Mouse (Mus musculus) thymus, postnatal 36 days (tissue): Measurements from ENCODE around the gene Trappc4.
"Not testable (repeated sequence)": the region's sequence is repeated elsewhere in the genome, so short reads cannot be mapped to it uniquely, and the experiment has no call there.

Experiments
- DNase-seq, 2 experiments: peaks; one replicate each; pipeline ENCODE4 v3.0.0; 2022; ENCODE audit warnings: mixed read lengths in 2 of 2

The Trappc4 gene

DNA sequence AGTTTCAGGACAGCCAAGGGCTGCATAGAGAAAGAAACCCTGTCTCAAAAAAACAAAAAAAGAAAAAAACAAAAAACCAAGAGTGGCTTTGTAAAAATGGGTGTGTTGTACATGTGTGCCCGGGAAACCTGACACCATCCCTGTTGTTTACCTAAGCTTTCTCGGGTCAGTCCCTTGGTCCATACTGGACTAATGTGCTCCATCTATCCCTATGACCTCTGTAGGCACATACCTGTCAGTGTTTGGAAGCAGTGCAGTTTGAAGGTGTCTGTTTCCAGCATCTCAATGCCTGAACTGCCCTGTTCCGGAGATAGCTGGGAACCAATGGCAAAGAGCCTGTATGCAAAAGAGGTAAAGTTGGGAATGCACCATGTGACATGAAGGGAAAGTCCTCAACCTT, 2.4 kb downstream of the Trappc4 start:
- DNase-seq = no peak

DNA sequence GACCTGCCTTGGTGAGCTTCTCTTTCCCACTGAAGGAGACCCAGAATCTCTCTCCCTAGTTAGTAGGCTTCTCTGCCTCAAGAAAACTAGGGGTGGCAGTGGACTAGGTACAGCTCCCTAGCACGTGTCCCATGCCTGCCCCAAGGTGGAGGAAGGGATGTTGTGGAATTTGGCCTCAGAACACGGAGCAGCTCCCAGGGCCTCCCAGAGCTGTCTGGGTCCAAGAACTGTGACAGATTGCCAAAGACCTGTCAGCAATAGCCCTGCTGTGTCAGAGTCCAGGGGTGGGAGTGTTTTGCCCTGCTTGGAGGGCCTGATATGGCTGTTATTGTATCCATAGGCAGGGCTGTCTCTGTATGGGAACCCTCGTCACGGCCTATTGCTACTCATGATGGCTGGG, 6.3 kb downstream of the Trappc4 start:
- DNase-seq = no peak

DNA sequence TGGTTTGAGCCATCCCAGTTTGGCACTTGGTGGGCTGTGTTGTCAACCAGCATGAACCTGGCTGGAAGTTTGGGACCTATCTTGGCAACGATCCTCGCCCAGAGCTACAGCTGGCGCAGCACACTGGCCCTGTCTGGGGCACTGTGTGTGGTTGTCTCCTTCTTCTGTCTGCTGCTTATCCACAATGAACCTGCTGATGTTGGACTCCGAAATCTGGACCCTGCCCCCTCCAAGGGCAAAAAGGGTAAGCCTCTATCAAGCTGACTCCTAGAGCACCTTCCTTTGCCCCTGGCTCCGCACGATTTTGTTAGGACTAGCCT, 7.6 kb downstream of the Trappc4 start:
- DNase-seq = no peak

DNA sequence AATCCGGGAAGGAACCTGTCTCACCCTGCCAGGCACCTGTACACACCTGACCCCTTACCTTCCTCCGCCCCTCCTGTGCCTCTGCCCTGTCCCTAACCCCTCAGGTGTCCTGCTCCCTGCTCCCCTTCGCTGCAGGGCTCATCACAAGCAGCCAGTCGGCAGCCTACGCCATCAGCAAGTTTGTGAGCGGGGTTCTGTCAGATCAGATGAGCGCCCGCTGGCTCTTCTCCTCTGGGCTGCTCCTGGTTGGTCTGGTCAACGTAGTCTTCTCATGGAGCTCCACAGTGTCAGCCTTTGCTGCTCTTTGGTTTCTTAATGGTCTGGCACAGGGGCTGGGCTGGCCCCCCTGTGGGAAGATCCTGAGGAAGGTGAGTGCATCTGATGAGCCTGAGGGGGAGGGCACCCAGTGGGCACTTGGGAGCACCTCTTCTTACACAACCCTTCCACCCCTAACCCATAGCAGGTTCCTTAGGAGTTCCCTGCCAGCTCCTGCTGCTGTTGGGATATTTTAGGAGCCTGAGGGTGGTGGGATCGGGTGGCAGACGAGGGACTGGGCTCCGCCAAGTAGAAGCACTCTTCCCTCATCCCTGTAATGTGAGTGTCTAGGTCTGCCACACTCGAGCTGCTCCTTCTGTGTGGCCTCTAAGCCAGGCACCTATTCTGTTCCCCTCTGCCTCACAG, 8.1 kb downstream of the Trappc4 start:
- no peak for DNase-seq

DNA sequence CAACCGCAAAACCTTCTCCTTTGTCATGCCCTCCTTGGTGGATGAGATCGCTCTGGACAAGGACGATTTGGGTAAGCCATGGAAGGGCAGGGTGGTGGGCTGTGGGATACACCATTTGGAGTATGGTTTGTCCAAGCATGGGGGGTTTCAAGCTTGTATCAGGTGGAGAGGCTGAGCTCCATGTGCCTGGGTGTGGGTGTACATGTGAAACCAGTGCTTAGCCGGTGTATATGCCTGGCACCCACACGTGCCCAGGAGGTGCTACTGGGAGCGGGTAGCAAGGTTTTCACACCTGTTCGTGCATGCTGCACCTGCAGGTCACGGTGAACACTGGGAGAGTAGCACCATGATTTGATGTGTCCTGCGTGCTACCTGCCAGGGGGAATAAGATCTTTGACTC, 8.8 kb downstream of the Trappc4 start:
- no peak for DNase-seq

DNA sequence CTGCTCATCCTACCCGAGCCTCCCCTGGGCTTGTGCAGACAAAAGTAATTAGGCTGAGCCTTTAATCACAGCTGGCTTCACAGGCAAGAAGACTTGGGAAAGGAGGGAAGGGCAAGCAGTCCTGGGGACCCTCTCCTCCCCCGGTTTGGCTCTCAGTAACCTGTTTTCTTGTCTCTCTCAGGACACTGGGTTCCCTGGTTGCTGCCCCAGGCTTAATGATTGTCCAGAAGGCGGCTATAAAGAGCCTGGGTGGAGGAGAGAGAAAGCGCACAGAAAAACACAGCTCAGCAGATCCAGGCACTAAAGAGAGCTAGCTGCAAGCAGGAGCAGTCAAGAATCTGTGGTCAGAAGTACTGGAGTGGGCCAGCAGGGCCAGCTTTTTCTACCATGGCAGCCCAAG, 9.3 kb downstream of the Trappc4 start:
- DNase-seq = no peak

DNA sequence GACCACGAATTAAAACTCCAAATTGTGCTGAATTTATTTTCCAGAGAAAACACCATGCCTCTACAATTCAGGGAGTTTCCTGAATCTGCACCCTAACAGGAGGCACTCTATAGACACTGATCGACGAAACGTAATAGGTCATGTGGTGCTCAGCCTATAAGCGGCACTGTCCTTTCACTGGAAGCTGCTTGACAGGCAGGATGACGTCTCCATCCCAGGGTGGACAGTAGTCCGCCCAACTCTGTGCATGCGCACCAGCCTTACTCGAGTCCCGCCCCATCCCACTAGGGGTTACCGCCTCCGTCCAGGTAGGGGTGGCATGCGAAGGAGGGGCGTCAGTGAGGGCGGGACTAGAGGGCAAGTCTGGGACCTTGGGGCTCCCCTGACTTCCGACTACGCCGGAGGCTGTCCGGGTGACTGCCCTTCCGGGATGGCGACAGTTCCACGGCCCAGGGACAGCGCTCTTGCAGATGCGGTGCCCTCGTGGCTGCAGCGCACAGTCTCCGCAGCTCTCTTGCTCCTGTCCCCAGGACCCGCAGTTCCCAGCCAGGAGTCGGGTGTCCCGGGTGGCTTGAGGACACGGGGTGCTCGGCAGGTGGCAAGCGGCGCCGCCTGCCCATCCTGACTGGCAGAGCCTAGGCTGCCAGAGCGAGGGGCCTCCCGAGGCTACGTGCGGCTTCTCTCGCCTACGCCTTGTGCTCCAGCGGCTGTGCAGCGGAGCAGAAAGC, 10.6 kb downstream of the Trappc4 start, which contains the start of gene Slc37a4:
Gene Slc37a4, plus strand, starts transcription at position 169 of the 728 bp plus-strand sequence.
- peak; percentile 84 to 90 for DNase-seq

DNA sequence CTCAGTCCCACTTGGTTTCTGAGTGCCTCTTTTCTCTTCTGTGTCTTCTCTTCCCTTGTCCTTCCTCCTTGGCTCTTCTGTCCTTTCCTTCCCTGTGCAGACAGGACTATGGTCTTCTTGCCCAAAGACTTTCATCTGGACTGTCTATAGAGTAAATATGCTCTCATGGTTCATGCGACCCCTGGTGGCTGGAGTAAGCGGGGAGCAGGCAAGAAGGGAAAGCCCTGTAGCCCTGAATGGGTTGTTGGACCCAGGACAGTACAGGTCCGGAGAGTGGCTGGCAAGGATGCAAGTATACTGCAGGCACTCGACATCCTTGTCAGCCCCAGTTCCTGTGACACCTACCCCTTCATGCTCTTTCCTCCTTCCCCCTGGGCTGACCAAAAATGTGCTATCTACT, 15.9 kb downstream of the Trappc4 start:
- peak; percentile 60 to 66 for DNase-seq

DNA sequence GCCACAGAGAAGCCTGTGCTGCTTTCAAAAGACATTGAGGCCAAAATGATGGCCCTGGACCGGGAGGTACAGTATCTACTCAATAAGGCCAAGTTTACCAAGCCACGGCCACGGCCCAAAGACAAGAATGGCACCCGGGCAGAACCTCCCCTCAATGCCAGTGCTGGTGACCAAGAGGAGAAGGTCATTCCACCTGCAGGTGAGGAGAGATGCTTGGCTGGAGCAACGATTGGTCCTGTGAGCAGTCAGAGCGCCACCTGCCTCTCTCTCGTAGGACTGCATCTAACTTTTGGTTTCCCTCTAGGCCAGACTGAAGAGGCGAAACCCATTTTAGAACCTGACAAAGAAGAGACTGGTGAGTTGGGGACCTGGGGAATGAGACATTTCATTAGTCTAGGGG, 18.1 kb downstream of the Trappc4 start:
- peak; percentile 55 to 56 for DNase-seq

DNA sequence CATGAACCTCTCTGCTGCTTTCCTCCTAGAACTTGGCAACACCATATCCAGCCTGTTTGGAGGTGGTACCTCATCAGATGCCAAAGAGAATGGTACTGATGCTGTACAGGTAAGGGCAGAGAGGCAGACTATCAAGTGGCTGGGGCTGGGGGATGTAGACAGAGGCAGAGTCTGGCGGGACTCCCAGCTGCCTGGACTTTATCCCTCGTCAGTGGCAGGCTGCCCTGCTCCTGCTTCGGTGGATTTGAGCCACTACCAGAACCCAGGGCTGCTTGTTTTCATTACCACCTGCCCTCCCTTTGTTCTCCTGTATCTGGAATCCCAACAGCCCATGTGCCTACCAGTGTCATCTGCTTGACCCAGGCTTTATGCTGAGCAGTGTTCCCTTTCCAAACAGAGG, 20.2 kb downstream of the Trappc4 start:
- DNase-seq = no peak

DNA sequence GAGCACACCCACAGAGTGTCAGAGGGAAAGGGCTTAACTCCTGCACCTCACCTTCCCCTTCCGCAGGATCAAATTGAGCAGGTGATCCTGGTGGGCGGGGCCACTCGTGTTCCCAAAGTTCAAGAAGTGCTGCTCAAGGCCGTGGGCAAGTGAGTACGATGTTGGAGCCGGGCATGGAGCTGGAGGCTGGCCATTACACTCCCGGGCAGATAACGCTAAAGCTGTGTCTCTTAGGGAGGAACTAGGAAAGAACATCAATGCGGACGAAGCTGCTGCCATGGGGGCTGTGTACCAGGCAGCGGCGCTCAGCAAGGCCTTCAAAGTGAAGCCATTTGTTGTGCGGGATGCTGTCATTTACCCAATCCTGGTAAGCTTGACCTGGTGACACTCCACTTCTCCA, 22.8 kb downstream of the Trappc4 start:
- DNase-seq = no peak

DNA sequence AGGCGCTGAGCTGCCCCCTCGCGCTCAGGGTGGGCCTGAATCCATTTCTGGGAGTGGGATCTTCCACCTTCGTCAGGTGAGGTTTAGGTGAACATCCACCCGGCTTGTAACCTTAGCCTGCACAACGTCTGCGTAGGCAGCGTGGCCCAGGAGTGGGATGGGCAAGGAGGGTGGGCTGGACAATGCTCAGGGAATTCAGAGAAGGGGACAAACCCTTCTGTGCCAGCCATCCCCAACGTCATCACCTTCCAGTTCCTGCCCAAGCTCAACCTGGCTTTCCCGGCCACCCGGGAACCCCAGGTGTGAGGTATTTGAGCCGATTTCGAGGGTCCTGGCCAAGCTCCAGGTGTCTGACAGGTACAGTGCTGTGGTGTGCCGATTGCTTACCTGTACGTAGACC, 27.5 kb downstream of the Trappc4 start:
- no peak for DNase-seq

DNA sequence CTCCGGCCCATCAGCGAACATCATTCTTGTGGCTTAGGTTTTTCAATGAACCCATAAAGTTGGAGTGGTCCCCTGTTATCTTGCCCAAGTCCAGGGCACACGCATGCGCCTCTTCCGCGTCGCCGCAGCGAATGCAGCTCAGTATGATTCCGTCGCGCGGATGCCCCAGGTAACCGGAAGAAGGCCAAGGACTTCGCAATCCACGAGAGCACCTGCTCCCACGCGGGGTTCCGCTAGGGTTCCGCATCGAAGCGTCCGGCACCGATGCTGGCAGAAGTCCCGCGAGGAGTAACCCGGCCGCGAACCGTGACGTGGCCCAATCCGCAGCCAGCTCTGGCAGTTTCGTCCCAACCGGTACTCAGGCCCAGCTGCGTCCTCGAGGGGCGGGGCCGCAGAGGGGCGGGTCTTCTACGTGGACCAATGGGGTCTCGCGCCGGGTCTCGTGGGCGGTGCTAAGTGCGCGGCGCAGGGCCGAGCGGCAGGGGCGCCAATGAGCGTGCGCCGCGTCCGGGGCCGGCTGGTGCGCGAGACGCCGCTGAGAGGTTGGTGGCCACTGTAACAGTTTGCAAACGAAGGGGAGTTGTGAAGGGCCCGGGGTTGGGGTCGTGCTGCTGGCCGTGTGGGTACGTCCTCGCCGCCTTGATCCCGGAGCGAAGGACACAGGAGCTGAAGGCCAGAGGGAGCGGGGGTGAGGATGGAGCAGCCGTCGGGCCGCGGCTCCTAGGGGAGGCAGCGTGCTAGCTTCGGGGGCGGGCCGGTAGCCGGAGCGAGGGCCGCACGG, 28.2 kb downstream of the Trappc4 start, which contains the start of gene Hyou1:
Gene Hyou1, plus strand, starts transcription at position 437 of the 781 bp plus-strand sequence.
- peak; percentile 99 for DNase-seq

DNA sequence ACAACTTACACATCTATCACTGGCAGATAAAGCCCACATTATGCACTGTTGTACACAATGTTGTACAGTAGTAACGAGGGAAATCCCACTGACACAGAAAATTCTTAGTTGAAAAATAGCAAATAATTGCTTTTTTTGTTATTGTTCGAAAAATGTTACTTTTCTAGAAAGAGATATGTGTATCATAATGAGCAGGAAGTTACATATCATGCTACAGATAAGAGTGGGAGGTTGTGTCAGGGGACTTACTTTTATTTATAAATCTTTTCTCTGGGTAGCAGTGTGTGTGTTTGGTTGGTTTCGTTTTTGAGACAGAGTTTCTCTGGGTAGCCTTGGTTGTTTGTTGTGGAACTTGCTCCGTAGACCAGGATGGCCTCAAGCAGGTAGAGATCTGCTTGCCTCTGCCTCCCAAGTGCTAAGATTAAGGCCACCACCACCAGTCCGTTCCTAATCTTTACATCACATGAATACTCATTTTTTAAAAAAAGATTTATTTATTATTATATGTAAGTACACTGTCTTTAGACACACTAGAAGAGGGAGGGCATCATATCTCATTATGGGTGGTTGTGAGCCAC, 29.2 kb downstream of the Trappc4 start:
- no peak for DNase-seq

DNA sequence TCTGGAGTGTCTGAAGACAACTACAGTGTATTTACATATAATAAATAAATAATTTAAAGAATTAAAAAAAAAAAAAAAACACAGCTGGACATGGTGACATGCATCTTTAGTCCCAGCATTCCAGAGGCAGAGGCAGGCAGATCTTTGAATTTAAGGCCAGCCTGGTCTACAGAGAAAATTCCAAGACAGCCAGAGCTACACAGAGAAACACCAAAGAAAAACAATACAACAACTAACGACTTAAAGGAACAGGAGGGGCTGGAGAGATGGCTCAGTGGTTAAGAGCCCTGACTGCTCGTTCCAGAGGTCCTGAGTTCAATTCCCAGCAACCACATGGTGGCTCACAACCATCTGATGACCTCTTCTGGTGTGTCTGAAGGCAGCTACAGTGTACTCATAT, 30.1 kb downstream of the Trappc4 start:
- DNase-seq = not testable (repeated sequence)

DNA sequence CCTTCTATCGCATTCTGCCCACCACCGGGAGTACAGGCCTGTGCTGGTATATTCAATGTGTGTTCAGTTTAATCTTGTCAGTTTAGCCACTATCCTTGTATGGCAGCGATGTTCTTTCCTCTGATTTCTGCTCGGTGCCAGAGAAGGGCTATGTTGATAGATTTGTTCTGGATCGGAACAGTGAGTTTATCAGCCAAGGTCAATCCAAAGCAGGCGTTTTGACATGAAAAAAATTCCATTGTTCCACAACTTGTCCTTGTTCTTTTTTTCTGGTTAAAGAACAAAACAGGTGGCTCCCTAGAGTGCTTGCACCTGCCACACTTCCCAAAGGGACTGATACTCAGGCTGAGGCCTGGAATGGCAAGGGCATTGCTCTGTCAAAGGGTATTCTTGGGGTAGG, 31.3 kb downstream of the Trappc4 start:
- no peak for DNase-seq

DNA sequence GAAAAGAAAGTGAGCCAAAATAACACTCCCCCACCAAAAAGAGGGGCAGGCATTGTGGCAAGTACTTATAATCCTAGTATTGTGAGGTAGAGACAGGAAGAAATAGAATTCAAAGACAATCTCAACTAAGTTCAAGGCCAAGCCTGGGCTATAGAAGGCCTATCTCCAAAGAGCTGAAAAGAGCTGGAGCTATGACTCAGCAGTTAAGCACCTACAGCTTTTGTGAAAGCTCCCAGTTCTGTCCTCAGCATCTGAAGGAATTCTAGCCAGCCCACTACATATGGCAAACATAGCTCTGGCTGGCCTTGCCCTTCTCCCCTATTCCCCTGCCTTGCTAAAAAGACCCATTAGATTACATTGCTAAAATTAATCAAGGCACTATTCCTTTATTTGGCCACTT, 34.0 kb downstream of the Trappc4 start:
- DNase-seq = no peak

DNA sequence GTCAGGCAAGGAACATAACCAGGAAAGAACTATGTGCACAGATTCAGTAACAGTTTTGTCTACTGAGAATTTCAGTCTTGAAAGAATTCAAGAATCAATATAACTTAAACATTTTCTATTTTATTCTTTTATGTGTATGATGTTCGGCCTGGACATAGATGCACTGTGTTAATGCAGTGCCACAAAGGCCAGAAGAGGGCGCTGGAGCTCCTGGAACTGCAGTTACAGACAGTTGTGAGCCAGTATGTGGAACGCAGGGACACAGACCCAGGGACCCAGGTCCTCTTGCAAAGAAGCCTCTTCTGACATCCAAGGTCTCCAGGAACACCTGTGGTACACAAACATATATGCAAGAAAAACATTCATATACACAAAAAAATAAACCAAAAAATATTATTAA, 42.9 kb downstream of the Trappc4 start:
- peak in 1 of 2 experiments; percentile 28 for DNase-seq

DNA sequence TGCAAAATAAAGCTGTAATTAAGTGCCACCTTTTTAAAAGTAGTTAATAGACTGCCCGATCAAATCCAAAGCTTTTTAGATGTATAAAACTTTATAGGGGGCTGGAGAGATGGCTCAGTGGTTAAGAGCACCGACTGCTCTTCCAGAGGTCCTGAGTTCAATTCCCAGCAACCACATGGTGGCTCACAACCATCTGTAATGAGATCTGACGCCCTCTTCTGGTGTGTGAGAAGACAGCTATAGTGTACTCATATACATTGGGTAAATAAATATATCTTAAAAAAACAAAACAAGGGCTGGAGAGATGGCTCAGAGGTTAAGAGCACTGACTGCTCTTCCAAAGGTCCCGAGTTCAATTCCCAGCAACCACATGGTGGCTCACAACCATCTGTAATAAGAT, 45.5 kb downstream of the Trappc4 start:
- DNase-seq = not testable (repeated sequence)

DNA sequence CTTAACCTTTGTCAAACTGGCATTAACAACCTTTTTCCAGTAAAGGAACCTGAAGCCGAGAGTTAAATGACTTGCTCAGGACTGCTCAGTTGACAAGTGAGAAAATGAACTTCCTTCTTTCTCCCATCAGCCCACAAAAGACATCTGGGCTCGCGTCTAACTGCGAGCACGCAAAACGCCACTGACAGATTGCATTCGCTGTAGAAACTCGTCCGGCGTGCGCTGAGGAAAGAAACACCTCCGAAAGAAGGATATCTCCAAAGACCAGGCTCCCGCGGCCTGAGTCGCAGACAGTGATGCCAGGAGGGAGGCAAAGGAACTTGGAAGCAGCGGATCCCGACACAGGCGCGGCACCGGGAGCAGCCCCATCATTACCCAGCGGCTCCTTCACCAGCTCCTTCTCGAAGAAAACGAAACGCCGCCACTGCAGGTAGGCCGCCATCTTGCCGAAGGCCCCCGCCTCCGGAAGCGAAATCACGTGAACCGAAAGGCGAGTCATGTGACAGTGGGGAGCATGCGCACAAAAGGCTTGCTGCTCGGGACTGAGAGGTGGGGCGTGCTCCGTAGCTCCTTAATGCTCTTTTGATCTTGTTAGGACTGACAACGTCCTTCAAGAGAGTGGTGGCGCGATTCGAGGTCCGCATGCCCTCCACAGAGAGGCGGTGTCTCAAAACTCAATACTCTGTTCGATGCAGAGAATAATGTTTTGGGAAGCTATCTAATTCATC, 46.0 kb downstream of the Trappc4 start, which contains the start of gene Vps11:
Gene Vps11, minus strand, starts transcription at position 481 of the 728 bp plus-strand sequence.
- peak; percentile 93 to 95 for DNase-seq

DNA sequence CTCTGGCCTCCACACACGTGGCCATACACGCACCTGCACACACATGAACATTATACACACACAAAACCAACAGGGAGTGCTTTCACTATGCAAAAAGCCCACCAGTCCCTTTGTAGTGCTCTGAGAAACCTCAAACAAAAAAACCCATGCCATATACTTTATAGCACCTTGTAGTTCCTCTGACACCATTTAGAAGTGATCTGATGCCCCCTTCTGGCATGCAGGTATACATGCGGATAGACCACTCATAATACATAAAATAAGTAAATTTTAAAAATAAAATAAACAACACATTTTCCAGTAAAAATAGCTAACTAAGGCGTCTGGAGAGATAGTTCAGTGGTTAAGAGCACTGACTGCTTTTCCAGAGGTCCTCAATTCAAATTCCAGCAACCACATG, 50.2 kb downstream of the Trappc4 start:
- peak in 1 of 2 experiments; percentile 23 for DNase-seq
